Mouse (Mus musculus) MEL (cell line): Measurements from ENCODE around the gene Telo2. TPM values are rescaled to one million over a fixed set of nuclear protein-coding genes. Genes with fewer than 3 reads are reported as not detected.

ENCODE experiments used
- DNase-seq: peaks from one replicate; pipeline ENCODE4 v3.0.0; 2011; ENCODE audit warnings: low read depth, low spot score
- H3K27ac ChIP-seq: 2 replicates; pipeline ENCODE4 v1.5.1; 2012; ENCODE audit warnings: low read depth, mild to moderate bottlenecking, control low read depth, low read length, moderate library complexity; ENCODE audit not compliant: control insufficient read depth
- H3K27me3 ChIP-seq, 2 experiments: fragments of 150-350 bp in 1 of 2; sonication (generic) in 1 of 2; 2 replicates each; pipeline ENCODE4 v1.6.1; 2012; ENCODE audit warnings: low read length in 2 of 2, mild to moderate bottlenecking in 2 of 2, improper control_type of control experiment in 1 of 2, moderate library complexity in 1 of 2; ENCODE audit not compliant: insufficient read depth in 2 of 2, control insufficient read depth in 1 of 2
- H3K36me3 ChIP-seq, 2 experiments: 2 replicates each; pipeline ENCODE4 v1.6.1; 2012 to 2014; ENCODE audit warnings: low read length in 2 of 2, improper control_type of control experiment in 1 of 2, inconsistent platforms in 1 of 2, mild to moderate bottlenecking in 1 of 2; ENCODE audit not compliant: insufficient read depth in 2 of 2, control insufficient read depth in 1 of 2
- H3K4me1 ChIP-seq, 2 experiments: fragments of 150-350 bp in 1 of 2; sonication (generic) in 1 of 2; 2 replicates each; pipeline ENCODE4 v1.6.1; 2012; ENCODE audit warnings: low read length in 2 of 2, improper control_type of control experiment in 1 of 2, mild to moderate bottlenecking in 1 of 2; ENCODE audit not compliant: insufficient read depth in 2 of 2, control insufficient read depth in 1 of 2
- H3K4me3 ChIP-seq, 2 experiments: fragments of 150-350 bp in 1 of 2; sonication (generic) in 1 of 2; 2 replicates each; pipeline ENCODE4 v1.5.1; 2012; ENCODE audit warnings: low read depth in 2 of 2, low read length in 2 of 2, mild to moderate bottlenecking in 2 of 2, moderate library complexity in 2 of 2, control low read depth in 1 of 2, improper control_type of control experiment in 1 of 2; ENCODE audit not compliant: control insufficient read depth in 1 of 2, insufficient read depth in 1 of 2
- H3K79me2 ChIP-seq: 2 replicates; pipeline ENCODE4 v1.6.1; 2012; ENCODE audit warnings: mild to moderate bottlenecking, low read length, moderate library complexity; ENCODE audit not compliant: control insufficient read depth, poor library complexity, insufficient read depth
- H3K9ac ChIP-seq: 2 replicates; pipeline ENCODE4 v1.6.1; 2012; ENCODE audit warnings: low read depth, mild to moderate bottlenecking, control low read depth, low read length, moderate library complexity; ENCODE audit not compliant: control insufficient read depth, poor library complexity, severe bottlenecking
- H3K9me3 ChIP-seq: fragments of 150-350 bp; sonication (generic); replicated peaks from 2 replicates; pipeline ENCODE4 v1.6.1; 2012; ENCODE audit warnings: mild to moderate bottlenecking, low read length, improper control_type of control experiment, moderate library complexity; ENCODE audit not compliant: insufficient read depth
- BHLHE40 ChIP-seq: IDR thresholded peaks from 2 replicates; pipeline ENCODE4 v1.6.1; 2012; ENCODE audit warnings: low read depth, mild to moderate bottlenecking, inconsistent platforms, low read length, improper control_type of control experiment, borderline replicate concordance
- CHD1 ChIP-seq: IDR thresholded peaks from 2 replicates; pipeline ENCODE4 v1.6.1; 2012; ENCODE audit warnings: low read depth, mild to moderate bottlenecking, inconsistent platforms, low read length, improper control_type of control experiment
- CHD2 ChIP-seq: IDR thresholded peaks from 2 replicates; pipeline ENCODE4 v1.6.1; 2011; ENCODE audit warnings: low read length, improper control_type of control experiment
- CTCF ChIP-seq, 3 experiments: IDR thresholded peaks in 2 of 3; conservative IDR thresholded peaks in 1 of 3; 2 replicates each; pipeline ENCODE4 v1.5.1; 2011 to 2012; ENCODE audit warnings: low read length in 3 of 3, low read depth in 2 of 3, mild to moderate bottlenecking in 2 of 3, improper control_type of control experiment in 1 of 3, inconsistent platforms in 1 of 3, mixed read lengths in 1 of 3, moderate library complexity in 1 of 3; ENCODE audit not compliant: control insufficient read depth in 1 of 3, insufficient read depth in 1 of 3, poor library complexity in 1 of 3, severe bottlenecking in 1 of 3
- E2F4 ChIP-seq: IDR thresholded peaks from 2 replicates; pipeline ENCODE4 v1.6.1; 2011; ENCODE audit warnings: low read depth, low read length, improper control_type of control experiment, borderline replicate concordance
- EP300 ChIP-seq, 2 experiments: IDR thresholded peaks; 2 replicates each; pipeline ENCODE4 v1.6.1; 2011; ENCODE audit warnings: improper control_type of control experiment in 2 of 2, low read length in 2 of 2, low read depth in 1 of 2, mild to moderate bottlenecking in 1 of 2
- ETS1 ChIP-seq: IDR thresholded peaks from 2 replicates; pipeline ENCODE4 v1.6.1; 2012; ENCODE audit warnings: low read depth, mild to moderate bottlenecking, inconsistent platforms, low read length, improper control_type of control experiment, moderate library complexity
- GABPA ChIP-seq: IDR thresholded peaks from 2 replicates; pipeline ENCODE4 v1.6.1; 2012; ENCODE audit warnings: low read depth, mild to moderate bottlenecking, inconsistent platforms, low read length, improper control_type of control experiment, moderate library complexity
- GATA1 ChIP-seq: IDR thresholded peaks from 2 replicates; pipeline ENCODE4 v1.6.1; 2011; ENCODE audit warnings: low read depth, low read length, improper control_type of control experiment
- HCFC1 ChIP-seq: IDR thresholded peaks from 2 replicates; pipeline ENCODE4 v1.6.1; 2012; ENCODE audit warnings: low read depth, mild to moderate bottlenecking, inconsistent platforms, low read length, improper control_type of control experiment, moderate library complexity
- JUND ChIP-seq: IDR thresholded peaks from 2 replicates; pipeline ENCODE4 v1.6.1; 2011; ENCODE audit warnings: low read depth, mild to moderate bottlenecking, improper control_type of control experiment, low read length
- KAT2A ChIP-seq: conservative IDR thresholded peaks from 2 replicates; pipeline ENCODE4 v1.6.1; 2012; ENCODE audit warnings: low read depth, low read length, improper control_type of control experiment, inconsistent platforms
- MAFK ChIP-seq: IDR thresholded peaks from 2 replicates; pipeline ENCODE4 v1.6.1; 2011; ENCODE audit warnings: low read depth, mild to moderate bottlenecking, low read length, improper control_type of control experiment, borderline replicate concordance
- MAX ChIP-seq: IDR thresholded peaks from 2 replicates; pipeline ENCODE4 v1.6.1; 2011; ENCODE audit warnings: low read length, improper control_type of control experiment
- MAZ ChIP-seq: IDR thresholded peaks from 2 replicates; pipeline ENCODE4 v1.6.1; 2012; ENCODE audit warnings: low read depth, mild to moderate bottlenecking, inconsistent platforms, low read length, improper control_type of control experiment
- MEF2A ChIP-seq: IDR thresholded peaks from 2 replicates; pipeline ENCODE4 v1.6.1; 2014; ENCODE audit warnings: low read depth, mild to moderate bottlenecking, inconsistent platforms, low read length, improper control_type of control experiment; ENCODE audit not compliant: poor library complexity, insufficient replicate concordance, severe bottlenecking; ENCODE audit errors: extremely low read depth
- MXI1 ChIP-seq: IDR thresholded peaks from 2 replicates; pipeline ENCODE4 v1.6.1; 2011; ENCODE audit warnings: mild to moderate bottlenecking, low read depth, low read length, improper control_type of control experiment
- MYB ChIP-seq: IDR thresholded peaks from 2 replicates; pipeline ENCODE4 v1.6.1; 2011; ENCODE audit warnings: mild to moderate bottlenecking, low read depth, low read length, improper control_type of control experiment
- MYC ChIP-seq: IDR thresholded peaks from 2 replicates; pipeline ENCODE4 v1.6.1; 2011; ENCODE audit warnings: low read depth, mild to moderate bottlenecking, low read length, improper control_type of control experiment, moderate library complexity
- NELFE ChIP-seq: IDR thresholded peaks from 2 replicates; pipeline ENCODE4 v1.6.1; 2011; ENCODE audit warnings: low read depth, low read length, improper control_type of control experiment
- NRF1 ChIP-seq: IDR thresholded peaks from 2 replicates; pipeline ENCODE4 v1.6.1; 2014; ENCODE audit warnings: low read depth, mild to moderate bottlenecking, inconsistent platforms, low read length, improper control_type of control experiment, moderate library complexity; ENCODE audit not compliant: poor library complexity, insufficient read depth, severe bottlenecking
- POLR2A ChIP-seq, 2 experiments: IDR thresholded peaks; 2 replicates each; pipeline ENCODE4 v1.6.1; 2011 to 2012; ENCODE audit warnings: low read length in 2 of 2, mild to moderate bottlenecking in 2 of 2, control low read depth in 1 of 2, improper control_type of control experiment in 1 of 2, low read depth in 1 of 2, moderate library complexity in 1 of 2; ENCODE audit not compliant: control insufficient read depth in 1 of 2, insufficient read depth in 1 of 2, poor library complexity in 1 of 2
- POLR2AphosphoS2 ChIP-seq: IDR thresholded peaks from 2 replicates; pipeline ENCODE4 v1.6.1; 2011; ENCODE audit warnings: low read length, improper control_type of control experiment
- POLR2AphosphoS5 ChIP-seq: IDR thresholded peaks from 2 replicates; pipeline ENCODE4 v1.6.1; 2012; ENCODE audit warnings: low read depth, borderline replicate concordance, mild to moderate bottlenecking, inconsistent platforms, low read length, moderate library complexity, mixed read lengths
- RCOR1 ChIP-seq: IDR thresholded peaks from 2 replicates; pipeline ENCODE4 v1.6.1; 2012; ENCODE audit warnings: low read depth, mild to moderate bottlenecking, inconsistent platforms, low read length, improper control_type of control experiment
- SMC3 ChIP-seq: IDR thresholded peaks from 2 replicates; pipeline ENCODE4 v1.6.1; 2011; ENCODE audit warnings: low read depth, low read length, improper control_type of control experiment
- TAL1 ChIP-seq: IDR thresholded peaks from 2 replicates; pipeline ENCODE4 v1.6.1; 2012; ENCODE audit warnings: mild to moderate bottlenecking, inconsistent platforms, low read length, moderate library complexity, mixed read lengths
- TCF12 ChIP-seq: IDR thresholded peaks from 2 replicates; pipeline ENCODE4 v1.6.1; 2014; ENCODE audit warnings: low read depth, mild to moderate bottlenecking, inconsistent platforms, low read length, improper control_type of control experiment, moderate library complexity
- UBTF ChIP-seq: IDR thresholded peaks from 2 replicates; pipeline ENCODE4 v1.6.1; 2012; ENCODE audit warnings: low read depth, mild to moderate bottlenecking, inconsistent platforms, low read length, improper control_type of control experiment, moderate library complexity, borderline replicate concordance; ENCODE audit not compliant: insufficient read depth
- USF1 ChIP-seq: IDR thresholded peaks from 2 replicates; pipeline ENCODE4 v1.6.1; 2014; ENCODE audit warnings: low read depth, mild to moderate bottlenecking, inconsistent platforms, low read length, improper control_type of control experiment, moderate library complexity
- USF2 ChIP-seq, 2 experiments: IDR thresholded peaks; 2 replicates each; pipeline ENCODE4 v1.6.1; 2011 to 2012; ENCODE audit warnings: improper control_type of control experiment in 2 of 2, low read length in 2 of 2, borderline replicate concordance in 1 of 2, inconsistent platforms in 1 of 2, low read depth in 1 of 2, mild to moderate bottlenecking in 1 of 2; ENCODE audit not compliant: insufficient read depth in 1 of 2
- ZC3H11A ChIP-seq: IDR thresholded peaks from 2 replicates; pipeline ENCODE4 v1.6.1; 2012; ENCODE audit warnings: low read depth, mild to moderate bottlenecking, inconsistent platforms, low read length, improper control_type of control experiment
- ZKSCAN1 ChIP-seq: IDR thresholded peaks from 2 replicates; pipeline ENCODE4 v1.6.1; 2012; ENCODE audit warnings: low read depth, mild to moderate bottlenecking, inconsistent platforms, low read length, improper control_type of control experiment, moderate library complexity
- ZMIZ1 ChIP-seq: IDR thresholded peaks from 2 replicates; pipeline ENCODE4 v1.6.1; 2012; ENCODE audit warnings: low read depth, mild to moderate bottlenecking, inconsistent platforms, low read length, improper control_type of control experiment, moderate library complexity
- ZNF384 ChIP-seq: IDR thresholded peaks from 2 replicates; pipeline ENCODE4 v1.6.1; 2012; ENCODE audit warnings: low read depth, mild to moderate bottlenecking, inconsistent platforms, low read length, improper control_type of control experiment
- polyA plus RNA-seq, 2 experiments: library from polyadenylated mRNA; stranded (reverse) in 1 of 2; unstranded in 1 of 2; fragments of >175 nt in 1 of 2; fragments of >200 nt in 1 of 2; gene quantifications; 2 replicates each; pipeline versions ENCODE4 v1.2.1 to v1.2.4; 2012; ENCODE audit warnings: low replicate concordance in 2 of 2, low read depth in 1 of 2; ENCODE audit not compliant: insufficient read length in 2 of 2, insufficient read depth in 1 of 2, missing spikeins in 1 of 2
- total RNA-seq: library from RNA; depleted of rRNA; stranded (reverse); fragments of 300-350 nt; gene quantifications from 2 replicates; pipeline ENCODE4 v1.2.3, GENCODE M21; 2012; rRNA removed

Telo2 gene
- total RNA-seq (15.3 and 20.0 TPM in 2 replicates), polyA plus RNA-seq (10 to 100 TPM in 1 of 2 experiments, not detected in 1; 20.9 TPM)

DNA sequence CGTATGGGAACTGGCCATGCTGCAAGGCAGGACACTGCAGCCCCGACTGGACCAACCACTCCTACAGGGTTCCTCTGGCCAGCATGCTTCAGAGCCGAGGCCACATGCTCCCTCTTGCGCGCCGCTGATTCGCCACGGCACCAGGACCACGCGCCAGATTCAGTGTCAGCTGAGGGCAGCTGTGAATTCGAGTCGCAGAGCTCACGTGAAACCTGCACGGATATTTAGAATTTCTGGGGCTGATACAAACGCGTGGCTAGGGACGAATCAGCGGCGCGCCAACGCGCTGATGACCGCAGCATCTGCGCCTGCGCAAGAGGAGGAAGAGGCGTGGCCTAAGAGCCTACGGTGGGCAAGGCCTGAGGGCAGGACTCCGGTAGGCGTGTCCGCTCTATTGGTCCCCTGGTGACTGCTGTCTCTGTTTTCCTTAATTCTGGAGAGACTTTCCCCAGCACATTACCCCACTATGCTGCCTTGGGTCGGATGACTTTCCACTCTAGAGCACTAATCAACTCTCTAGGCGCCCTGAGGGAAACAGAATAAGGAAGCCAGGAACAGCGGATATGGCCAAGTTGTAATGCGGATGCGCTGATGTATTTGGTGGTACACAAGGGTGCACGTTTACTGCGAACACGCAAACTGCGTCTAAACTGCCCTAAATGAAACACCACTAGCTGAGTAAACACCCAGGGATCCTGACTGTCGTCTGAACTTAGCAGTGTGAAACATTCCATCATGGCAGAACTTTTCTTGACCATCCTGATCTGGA lies at the start of gene Telo2:
Gene Telo2, minus strand, starts transcription at position 304 of the 769 bp plus-strand sequence.
- Histone ChIP-seq H3K4me1 (peaks cover 0 to 13% of the 10 kb centered on the region in 2 experiments; a peak in 2 of 4 replicates), H3K9me3 (no peaks in the 10 kb centered on the region), H3K36me3 (peaks cover 2 to 4% of the 10 kb centered on the region in 2 experiments; a peak in 2 of 4 replicates), H3K79me2 (peaks cover 11% of the 10 kb centered on the region), H3K4me3 (peak within 1 kb of the TSS; percentile 77 to 85), H3K27ac (peak within 1 kb of the TSS; percentile 88), H3K27me3 (peaks cover 0 to 3% of the 10 kb centered on the region in 2 experiments; a peak in 2 of 4 replicates), H3K9ac (peak within 1 kb of the TSS; percentile 87)
- peak; percentile 96 for DNase-seq
- no peak for TF ChIP-seq CHD1
- no peak for TF ChIP-seq MAFK
- TF ChIP-seq NRF1, result peak; percentile 91
- no peak for TF ChIP-seq JUND
- TF ChIP-seq EP300 (IDR thresholded peaks at IDR 0.05; ENCODE audit: low read depth in 1 of 2, low read length in 2 of 2), result no peak
- no peak for TF ChIP-seq MAZ
- no peak for TF ChIP-seq USF2 (IDR thresholded peaks at IDR 0.05; ENCODE audit: borderline replicate concordance in 1 of 2, insufficient read depth in 1 of 2, low read depth in 1 of 2, low read length in 2 of 2)
- no peak for TF ChIP-seq CTCF (IDR thresholded peaks at IDR 0.05 in 2 of 3, conservative IDR thresholded peaks at IDR 0.05 in 1 of 3; ENCODE audit: control insufficient read depth in 1 of 3, insufficient read depth in 1 of 3, low read depth in 2 of 3, low read length in 3 of 3, poor library complexity in 1 of 3, severe bottlenecking in 1 of 3)
- no peak; the same call in 1 of the 2 replicates for TF ChIP-seq KAT2A
- TF ChIP-seq MYC, result peak; percentile 97
- TF ChIP-seq MEF2A, result no peak
- peak; percentile 47; the same call in 1 of the 2 replicates for TF ChIP-seq USF1
- no peak for TF ChIP-seq MYB
- TF ChIP-seq POLR2A (IDR thresholded peaks at IDR 0.05; ENCODE audit: control insufficient read depth in 1 of 2, insufficient read depth in 1 of 2, low read depth in 1 of 2, low read length in 2 of 2, poor library complexity in 1 of 2), result peak; percentile 50 to 92; a peak in 3 of 4 replicates
- TF ChIP-seq BHLHE40, result peak; percentile 82
- no peak for TF ChIP-seq ZNF384
- TF ChIP-seq SMC3, result no peak
- no peak for TF ChIP-seq TAL1
- TF ChIP-seq GABPA, result no peak
- TF ChIP-seq NELFE, result peak; percentile 90
- no peak for TF ChIP-seq TCF12
- no peak for TF ChIP-seq UBTF
- peak; percentile 99 for TF ChIP-seq MXI1
- TF ChIP-seq HCFC1, result peak; percentile 82
- TF ChIP-seq MAX, result peak; percentile 94
- peak; percentile 88 for TF ChIP-seq ZC3H11A
- TF ChIP-seq CHD2, result no peak
- TF ChIP-seq GATA1, result no peak
- TF ChIP-seq ZKSCAN1, result no peak
- no peak for TF ChIP-seq RCOR1
- TF ChIP-seq POLR2AphosphoS5, result no peak
- TF ChIP-seq ETS1, result no peak; the same call in 1 of the 2 replicates
- no peak for TF ChIP-seq E2F4
- peak; percentile 89 for TF ChIP-seq POLR2AphosphoS2
- TF ChIP-seq ZMIZ1, result peak; percentile 71; the same call in 1 of the 2 replicates
